Mouse (Mus musculus) embryonic fibroblast, embryonic 13.5 days (primary cell): Measurements from ENCODE around the gene Lgr4.

ENCODE experiments used
- CTCF ChIP-seq: IDR thresholded peaks from 2 replicates; pipeline ENCODE4 v1.5.1; 2011; ENCODE audit warnings: mild to moderate bottlenecking, control low read depth, low read length, moderate library complexity, borderline replicate concordance; ENCODE audit not compliant: insufficient read depth
- POLR2A ChIP-seq: IDR thresholded peaks from 2 replicates; pipeline ENCODE4 v1.6.1; 2011; ENCODE audit warnings: low read depth, mild to moderate bottlenecking, control low read depth, low read length, moderate library complexity

DNA sequence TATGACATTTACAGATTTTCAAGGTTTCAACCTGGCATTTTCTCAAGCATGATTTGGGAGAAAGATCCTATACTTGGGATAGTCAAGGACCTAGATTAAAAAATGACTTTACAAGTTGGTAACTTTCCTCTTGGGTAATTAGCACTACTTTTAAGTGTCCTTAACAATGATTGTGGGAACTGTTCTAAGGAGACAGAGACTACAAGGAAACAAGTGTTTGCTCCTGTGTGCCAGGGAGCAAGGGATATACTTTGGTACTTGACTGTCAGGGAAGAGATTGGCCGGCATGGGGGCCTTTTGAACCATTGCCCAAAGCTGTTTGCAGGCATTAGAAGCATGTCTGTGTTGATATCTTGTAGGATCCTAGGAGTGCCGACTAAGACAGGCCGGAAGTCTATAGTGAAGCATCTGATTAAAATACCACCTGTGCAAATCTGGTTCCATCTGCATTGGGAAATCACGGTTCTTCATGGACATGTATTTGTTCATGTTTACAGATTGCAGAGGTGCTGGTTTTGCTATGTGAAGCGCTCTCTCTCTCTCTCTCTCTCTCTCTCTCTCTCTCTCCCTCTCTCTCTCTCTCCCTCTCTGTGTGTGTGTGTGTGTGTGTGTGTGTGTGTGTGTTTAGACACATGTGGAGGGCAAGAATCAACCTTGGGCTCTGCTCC, 46.3 kb downstream of the Lgr4 start:
- TF ChIP-seq CTCF (no peak), POLR2A (no peak)
